Comparison of ENCODE assay signal across 8 mouse cellular contexts in the genomic region with DNA sequence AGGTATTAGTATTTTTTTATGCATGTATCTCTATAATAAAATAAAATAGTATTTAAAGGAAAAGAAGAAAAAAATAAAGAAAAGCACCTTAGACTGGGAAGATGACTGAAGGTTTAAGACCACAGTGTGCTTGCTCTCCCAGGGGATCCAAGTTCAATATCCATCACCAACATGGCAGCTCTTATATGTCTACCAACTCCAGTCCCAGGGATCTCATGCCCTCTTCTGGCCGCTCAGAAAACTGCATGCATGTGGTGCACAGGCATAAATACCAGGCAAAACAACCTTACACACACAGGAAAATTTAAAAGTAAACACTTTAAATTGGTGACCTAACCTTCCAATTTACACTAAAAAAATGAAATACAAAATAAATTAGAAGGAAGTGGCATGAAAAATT.
DNase-seq lines count a peak whose midpoint lies in the region; ATAC-seq and TF ChIP-seq lines count a peak whose summit lies in the region.

No protein-coding gene starts in this region.

- H3K9ac ChIP-seq in intestine, postnatal 0 days (ENCODE audit: low read depth, low read length): no peak overlapping the region
- H3K9ac ChIP-seq in intestine, embryonic 16.5 days (ENCODE audit: low read depth, low read length): no peak overlapping the region
- H3K9ac ChIP-seq in forebrain, embryonic 12.5 days: no peak overlapping the region
- no peak overlapping the region for H3K9ac ChIP-seq in liver, embryonic 14.5 days (replicated peaks)

- peak; percentile 64 for TF ChIP-seq CTCF in intestine, postnatal 0 days (IDR thresholded peaks at IDR 0.05; ENCODE audit: low read depth)
- peak; percentile 39 for TF ChIP-seq CTCF in liver, embryonic 14.5 days (IDR thresholded peaks at IDR 0.05; ENCODE audit: low read depth)

- DNase-seq in 416B (ENCODE audit: low read depth): peak; percentile 36
- peak; percentile 36 for DNase-seq in R1 (ENCODE audit: low read depth, low spot score)
- DNase-seq in liver, embryonic 14.5 days (ENCODE audit: low read depth in 3 of 3, low spot score in 3 of 3): no peak
- no peak for DNase-seq in heart, embryonic 10.5 days (ENCODE audit: low spot score)
- DNase-seq in thymus, adult 18-20 months: no peak

- no peaks in the 10 kb centered on the region for H3K4me1 ChIP-seq in intestine, postnatal 0 days (replicated peaks; ENCODE audit: control insufficient read depth, insufficient read depth, low read length)
- H3K4me1 ChIP-seq in intestine, embryonic 16.5 days (ENCODE audit: control insufficient read depth, insufficient read depth, low read length): no peaks in the 10 kb centered on the region
- no peaks in the 10 kb centered on the region for H3K4me1 ChIP-seq in forebrain, embryonic 12.5 days
- no peaks in the 10 kb centered on the region for H3K4me1 ChIP-seq in liver, embryonic 14.5 days (replicated peaks; ENCODE audit: control insufficient read depth in 2 of 2, insufficient read depth in 2 of 2, low read length in 1 of 2)
- H3K4me1 ChIP-seq in heart, embryonic 10.5 days: no peaks in the 10 kb centered on the region

- H3K27me3 ChIP-seq in intestine, postnatal 0 days (replicated peaks; ENCODE audit: control insufficient read depth, insufficient read depth, low read length): no peaks in the 10 kb centered on the region
- H3K27me3 ChIP-seq in intestine, embryonic 16.5 days (replicated peaks; ENCODE audit: control insufficient read depth, insufficient read depth, low read length): no peaks in the 10 kb centered on the region
- no peaks in the 10 kb centered on the region for H3K27me3 ChIP-seq in forebrain, embryonic 12.5 days
- no peaks in the 10 kb centered on the region for H3K27me3 ChIP-seq in liver, embryonic 14.5 days (ENCODE audit: control insufficient read depth, insufficient read depth, low read length)
- H3K27me3 ChIP-seq in heart, embryonic 10.5 days (ENCODE audit: insufficient read depth, poor library complexity, severe bottlenecking): no peaks in the 10 kb centered on the region

- no peaks in the 10 kb centered on the region for H3K36me3 ChIP-seq in intestine, postnatal 0 days (ENCODE audit: control insufficient read depth, insufficient read depth)
- no peaks in the 10 kb centered on the region for H3K36me3 ChIP-seq in intestine, embryonic 16.5 days (ENCODE audit: control insufficient read depth, insufficient read depth, low read length)
- no peaks in the 10 kb centered on the region for H3K36me3 ChIP-seq in forebrain, embryonic 12.5 days (replicated peaks)
- no peaks in the 10 kb centered on the region for H3K36me3 ChIP-seq in liver, embryonic 14.5 days (replicated peaks; ENCODE audit: control insufficient read depth, insufficient read depth, low read depth)
- no peaks in the 10 kb centered on the region for H3K36me3 ChIP-seq in heart, embryonic 10.5 days

- H3K9me3 ChIP-seq in intestine, postnatal 0 days (ENCODE audit: control insufficient read depth): no peaks in the 10 kb centered on the region
- no peaks in the 10 kb centered on the region for H3K9me3 ChIP-seq in intestine, embryonic 16.5 days (ENCODE audit: control insufficient read depth, low read length)
- H3K9me3 ChIP-seq in forebrain, embryonic 12.5 days: no peaks in the 10 kb centered on the region
- no peaks in the 10 kb centered on the region for H3K9me3 ChIP-seq in liver, embryonic 14.5 days (ENCODE audit: control insufficient read depth, low read length)
- H3K9me3 ChIP-seq in heart, embryonic 10.5 days: no peaks in the 10 kb centered on the region

- no peak for TF ChIP-seq EP300 in liver, embryonic 14.5 days (IDR thresholded peaks at IDR 0.05; ENCODE audit: low read depth)

- no peak overlapping the region for H3K4me3 ChIP-seq in intestine, postnatal 0 days (ENCODE audit: low read depth, low read length)
- H3K4me3 ChIP-seq in intestine, embryonic 16.5 days (ENCODE audit: low read length): no peak overlapping the region
- H3K4me3 ChIP-seq in forebrain, embryonic 12.5 days (replicated peaks): no peak overlapping the region
- H3K4me3 ChIP-seq in liver, embryonic 14.5 days (ENCODE audit: insufficient read depth in 1 of 2, low read depth in 2 of 2, low read length in 2 of 2): no peak overlapping the region
- H3K4me3 ChIP-seq in heart, embryonic 10.5 days: no peak overlapping the region

- no peak overlapping the region for H3K4me2 ChIP-seq in intestine, postnatal 0 days (replicated peaks; ENCODE audit: low read depth)
- no peak overlapping the region for H3K4me2 ChIP-seq in intestine, embryonic 16.5 days (ENCODE audit: low read depth, low read length)
- no peak overlapping the region for H3K4me2 ChIP-seq in forebrain, embryonic 12.5 days
- no peak overlapping the region for H3K4me2 ChIP-seq in liver, embryonic 14.5 days (ENCODE audit: low read depth)

- 23% methylated on average over 1 of the region's 1 CpGs for WGBS in intestine, postnatal 0 days
- 25% methylated on average over 1 of the region's 1 CpGs for WGBS in intestine, embryonic 16.5 days
- 19% methylated on average over 1 of the region's 1 CpGs for WGBS in forebrain, embryonic 12.5 days
- WGBS in liver, embryonic 14.5 days (ENCODE audit: insufficient replicate concordance): 6% methylated on average over 1 of the region's 1 CpGs
- 30% methylated on average over 1 of the region's 1 CpGs for WGBS in heart, embryonic 10.5 days

- ATAC-seq in intestine, postnatal 0 days: no peak
- no peak for ATAC-seq in intestine, embryonic 16.5 days
- 0 out of 2 replicates have a peak, but pooled peaks have one; percentile 33 for ATAC-seq in forebrain, embryonic 12.5 days (ENCODE audit: low FRiP score)
- no peak for ATAC-seq in liver, embryonic 14.5 days (ENCODE audit: insufficient read depth)

- H3K27ac ChIP-seq in intestine, postnatal 0 days (ENCODE audit: low read depth, low read length): no peak overlapping the region
- H3K27ac ChIP-seq in intestine, embryonic 16.5 days (ENCODE audit: low read length): no peak overlapping the region
- no peak overlapping the region for H3K27ac ChIP-seq in forebrain, embryonic 12.5 days
- no peak overlapping the region for H3K27ac ChIP-seq in liver, embryonic 14.5 days
- no peak overlapping the region for H3K27ac ChIP-seq in heart, embryonic 10.5 days

Comparison
In these comparisons a context has a peak if more than half of its experiments do, and no peak if none do; other contexts are left out.
1. DNase-seq: peak in 416B (single experiment) and R1 (single experiment); none in liver, embryonic 14.5 days (0 of 3), heart, embryonic 10.5 days (single experiment) and thymus, adult 18-20 months (0 of 2).